Mouse (Mus musculus) embryonic fibroblast, embryonic 13.5 days (primary cell): Measurements from ENCODE around the gene Dlg2.

ENCODE experiments used
- CTCF ChIP-seq: IDR thresholded peaks from 2 replicates; pipeline ENCODE4 v1.5.1; 2011; ENCODE audit warnings: mild to moderate bottlenecking, control low read depth, low read length, moderate library complexity, borderline replicate concordance; ENCODE audit not compliant: insufficient read depth
- POLR2A ChIP-seq: IDR thresholded peaks from 2 replicates; pipeline ENCODE4 v1.6.1; 2011; ENCODE audit warnings: low read depth, mild to moderate bottlenecking, control low read depth, low read length, moderate library complexity

DNA sequence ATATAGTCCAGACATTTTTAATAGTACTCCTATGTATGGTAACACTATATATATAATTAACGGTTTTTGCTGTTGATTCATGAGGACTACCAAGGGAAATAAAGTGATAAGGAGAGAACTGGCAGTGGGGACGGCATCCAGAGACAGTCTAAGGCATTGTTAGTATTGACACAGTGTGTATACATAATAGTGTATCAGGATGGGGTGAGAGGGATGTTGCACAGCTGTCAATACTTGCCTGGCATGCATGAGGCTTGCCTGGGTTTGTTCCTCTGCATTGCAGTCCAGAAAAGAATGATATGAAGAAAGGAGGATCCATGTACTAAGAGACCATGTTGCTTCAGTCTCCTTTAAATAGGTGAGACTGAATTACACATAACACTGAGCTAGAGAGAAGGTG lies 1845.3 kb downstream of the Dlg2 start:
- TF ChIP-seq CTCF (no peak), POLR2A (no peak)
